Mouse (Mus musculus): ENCODE data around the gene Cry2. TPM values are rescaled to one million over a fixed set of nuclear protein-coding genes. Genes with fewer than 3 reads are reported as not detected.

Gene Cry2
- total RNA-seq, 2 experiments from 2014 or later: 7.4 to 9.0 TPM

GRCm38 (mm10) chr2:92373437-92373813, 60.4 kb downstream of the Cry2 start:
- ATAC-seq (replicated peaks; ENCODE audit: poor library complexity): no peak

GRCm38 (mm10) chr2:92372767-92373436, 60.9 kb downstream of the Cry2 start:
- ATAC-seq (replicated peaks; ENCODE audit: poor library complexity): no peak

GRCm38 (mm10) chr2:92371971-92372690, 61.7 kb downstream of the Cry2 start:
- no peak for ATAC-seq (replicated peaks; ENCODE audit: poor library complexity)

DNA sequence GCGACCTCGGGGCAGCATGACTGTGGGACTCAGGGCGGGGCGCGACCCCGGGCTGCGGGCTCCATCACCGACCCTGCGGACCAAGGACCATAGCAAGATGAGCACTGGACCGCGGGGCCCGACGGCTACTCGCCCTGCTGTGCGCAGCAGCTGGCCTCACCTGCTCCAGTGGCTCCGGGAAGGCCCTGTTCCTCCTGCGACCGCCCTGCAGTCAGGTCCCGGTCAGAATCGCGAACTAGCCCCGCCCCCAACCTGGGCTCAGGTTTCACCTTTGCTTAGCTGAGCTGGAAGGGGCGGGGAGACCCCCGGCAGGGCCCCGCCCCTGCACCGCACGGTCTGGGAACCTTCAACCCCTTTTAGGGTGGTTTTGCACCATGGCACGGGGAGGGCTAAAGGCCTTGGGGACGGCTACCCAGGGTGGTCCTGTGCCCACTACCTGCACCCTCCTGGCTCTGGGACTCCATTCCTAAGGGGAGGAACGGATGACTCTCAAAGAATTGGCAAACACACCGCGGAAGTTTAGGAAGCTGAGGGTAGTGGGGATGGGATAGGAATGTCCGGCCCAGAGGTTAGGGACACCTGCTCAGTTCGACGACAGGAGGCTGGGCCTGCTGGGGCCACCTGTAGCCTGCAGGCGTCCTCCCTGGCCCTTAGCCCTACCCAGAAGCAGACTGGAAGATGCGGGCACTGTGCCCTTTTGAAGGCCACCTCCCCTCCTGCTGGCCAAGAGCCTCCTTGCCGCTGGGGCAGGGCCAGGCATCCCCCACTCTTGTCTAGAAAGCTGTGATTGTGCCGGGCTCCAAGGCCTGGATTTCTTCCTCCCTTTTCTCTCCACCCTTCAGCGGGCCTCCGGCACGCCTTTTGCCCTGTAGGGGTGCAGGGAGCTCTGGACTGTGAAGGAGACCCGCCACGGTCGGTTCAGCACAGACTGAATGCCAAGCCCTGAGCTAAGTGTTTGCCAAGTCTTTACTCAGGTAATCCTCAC, 62.7 kb downstream of the Cry2 start:
- ATAC-seq (replicated peaks; ENCODE audit: poor library complexity): no peak

- no peak for ATAC-seq (replicated peaks; ENCODE audit: poor library complexity)
Measured at GRCm38 (mm10) chr2:92370375-92370774, 63.5 kb downstream of the Cry2 start.

DNA sequence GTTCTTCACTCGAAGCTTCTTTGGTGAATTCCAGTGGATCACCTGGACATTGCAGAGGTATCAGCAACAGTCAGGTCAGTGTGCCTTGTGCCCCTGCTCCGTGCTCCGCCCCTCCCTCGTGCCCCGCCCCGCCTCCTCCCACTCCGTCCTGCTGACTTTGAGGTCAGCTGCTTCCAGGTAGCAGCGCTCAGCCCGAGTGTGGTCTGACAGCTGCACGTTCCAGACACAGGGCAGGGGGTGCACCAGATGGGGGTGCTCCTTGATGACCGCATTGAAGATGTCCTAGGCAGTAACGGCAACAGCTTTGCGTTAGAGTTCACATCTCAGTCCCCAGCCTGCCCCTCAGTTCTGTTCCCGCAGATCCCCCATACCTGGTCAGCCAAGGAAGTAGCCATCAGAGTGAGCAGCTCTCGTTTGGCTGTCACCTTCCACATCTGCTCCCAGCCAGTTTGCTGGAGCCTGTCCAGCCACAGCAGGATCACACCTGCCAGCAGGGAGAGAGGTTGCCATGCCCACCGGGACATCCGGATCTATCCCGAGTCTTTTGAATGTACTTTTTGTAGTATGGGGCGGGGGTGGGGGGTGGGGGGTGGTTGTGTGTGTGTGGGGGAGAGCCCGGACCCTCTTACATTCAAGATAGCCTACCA, 66.3 kb downstream of the Cry2 start:
- ATAC-seq (replicated peaks; ENCODE audit: poor library complexity): no peak

GRCm38 (mm10) chr2:92365568-92365967, 68.3 kb downstream of the Cry2 start:
- ATAC-seq (replicated peaks; ENCODE audit: poor library complexity): no peak

- ATAC-seq (replicated peaks; ENCODE audit: poor library complexity): no peak
Measured at GRCm38 (mm10) chr2:92364086-92364485, 69.8 kb downstream of the Cry2 start.

GRCm38 (mm10) chr2:92362571-92363228, 71.1 kb downstream of the Cry2 start:
- no peak for ATAC-seq (replicated peaks; ENCODE audit: poor library complexity)

DNA sequence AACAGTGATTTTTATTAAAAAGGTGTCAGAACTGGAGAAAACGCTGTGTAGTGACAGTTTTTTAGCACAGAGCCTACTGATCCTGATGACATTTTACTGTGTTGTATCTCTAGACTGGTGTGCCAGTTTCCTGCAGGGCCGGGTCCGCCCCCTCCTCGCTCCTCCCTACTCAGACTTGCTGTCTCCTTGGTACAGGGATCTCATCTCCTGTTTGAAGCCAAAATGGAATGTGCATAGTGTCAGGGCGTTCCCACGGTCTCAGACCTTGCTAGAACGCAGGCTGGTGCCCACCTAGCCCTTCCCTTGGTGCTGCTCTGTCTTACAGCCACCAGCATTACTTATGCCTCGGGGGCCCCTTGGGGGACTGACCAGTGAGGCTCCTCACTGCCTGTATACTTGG, 72.0 kb downstream of the Cry2 start:
- ATAC-seq (replicated peaks; ENCODE audit: poor library complexity): no peak

DNA sequence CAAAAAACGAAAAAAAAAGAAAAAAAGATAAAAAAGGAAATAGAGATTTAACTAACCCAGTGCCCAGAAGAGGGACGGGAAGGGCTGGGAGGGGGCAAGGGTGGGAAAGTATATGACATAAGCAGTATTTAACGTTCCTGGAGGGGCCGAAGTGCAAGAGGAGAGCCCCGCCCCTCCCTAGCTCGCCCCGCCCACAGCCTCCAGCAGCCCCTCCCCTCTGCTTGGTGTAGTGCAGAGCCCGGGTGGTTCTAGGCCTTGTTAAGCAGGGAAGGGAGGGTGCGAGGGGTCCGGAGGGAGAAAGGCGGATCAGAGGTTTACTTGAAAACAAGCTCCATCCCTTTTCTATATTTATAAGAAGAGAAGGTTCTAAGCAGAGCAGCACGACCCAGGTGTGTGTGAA, 73.0 kb downstream of the Cry2 start:
- ATAC-seq (replicated peaks; ENCODE audit: poor library complexity): 0 out of 2 replicates have a peak, but pooled peaks have one; percentile 54

DNA sequence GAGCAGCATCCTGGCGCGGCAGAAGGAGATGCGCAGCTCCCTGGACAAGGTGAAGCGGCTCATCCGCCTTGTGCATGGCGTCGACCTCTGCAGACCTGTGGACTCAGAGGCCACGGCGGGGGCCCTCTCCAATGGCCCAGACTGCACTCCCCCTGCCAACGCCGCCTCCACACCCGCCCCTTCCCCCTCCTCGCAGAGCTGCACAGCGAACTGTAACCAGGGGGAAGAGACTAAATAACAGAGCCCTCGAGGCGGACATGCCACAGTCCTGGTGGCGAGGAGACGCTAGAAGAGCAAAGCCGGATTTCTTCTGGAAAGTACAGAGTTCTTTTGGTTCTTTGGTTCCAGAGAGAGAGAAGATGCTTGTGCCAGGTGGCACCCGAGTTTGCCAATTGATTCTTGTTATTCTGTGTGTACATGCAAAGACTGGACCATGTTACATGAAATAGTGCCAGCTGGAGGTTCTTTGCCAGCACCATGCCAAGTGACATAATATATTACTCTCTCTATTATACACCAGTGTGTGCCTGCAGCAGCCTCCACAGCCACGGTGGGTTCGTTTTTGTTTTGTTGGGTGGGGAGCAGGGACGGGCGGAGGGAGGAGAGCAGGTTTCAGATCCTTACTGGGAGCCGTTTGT, 73.5 kb downstream of the Cry2 start:
- ATAC-seq (replicated peaks; ENCODE audit: poor library complexity): no peak

DNA sequence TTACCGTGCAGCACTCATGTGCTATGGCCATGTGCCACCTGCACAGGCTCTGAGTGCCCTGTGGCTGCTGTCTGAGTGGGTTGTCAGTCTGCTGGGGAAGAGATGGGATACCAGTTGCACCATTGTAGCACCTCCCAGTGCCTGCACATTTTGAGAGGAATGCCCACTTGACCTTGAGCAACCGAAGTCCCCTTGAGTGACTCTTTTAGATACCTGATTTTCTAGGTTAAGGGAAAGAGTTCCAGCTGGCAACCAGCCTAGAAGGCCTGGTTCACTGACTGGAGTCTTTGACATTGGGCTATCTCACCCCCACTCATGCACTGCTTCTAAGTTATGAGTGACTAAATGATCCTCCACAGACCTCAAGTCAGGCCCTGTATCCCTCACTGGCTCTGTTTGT, 74.5 kb downstream of the Cry2 start:
- ATAC-seq (replicated peaks; ENCODE audit: poor library complexity): no peak

- no peak for ATAC-seq (replicated peaks; ENCODE audit: poor library complexity)
Measured at GRCm38 (mm10) chr2:92354224-92354623, 79.6 kb downstream of the Cry2 start.

Other genes starting within 250 kb of the Cry2 start
- 10.3 and 22.1 TPM in 2 replicates for gene Pex16, start 59.4 kb downstream of the Cry2 start, total RNA-seq (2015)
- gene Pex16, start 59.4 kb downstream of the Cry2 start, total RNA-seq (2017): 11.3 and 16.7 TPM in 2 replicates
- gene Large2, start 59.2 kb downstream of the Cry2 start, total RNA-seq (2015): 0.32 and 0.69 TPM in 2 replicates
- 0.47 TPM in 1 of 2 replicates, not detected in the other for gene Large2, start 59.2 kb downstream of the Cry2 start, total RNA-seq (2017)
- 1.6 and 2.1 TPM in 2 replicates for gene 1700029I15Rik, start 51.5 kb downstream of the Cry2 start, total RNA-seq (2015)
- gene 1700029I15Rik, start 51.5 kb downstream of the Cry2 start, total RNA-seq (2017): 1.3 and 2.5 TPM in 2 replicates
- not detected in 2 replicates for gene Mapk8ip1, start 32.8 kb downstream of the Cry2 start, total RNA-seq (2015)
- 0.07 TPM in 1 of 2 replicates, not detected in the other for gene Mapk8ip1, start 32.8 kb downstream of the Cry2 start, total RNA-seq (2017)
- gene Slc35c1, start 26.5 kb upstream of the Cry2 start, total RNA-seq (2015): 62.3 and 76.4 TPM in 2 replicates
- 16.5 and 19.3 TPM in 2 replicates for gene Slc35c1, start 26.5 kb upstream of the Cry2 start, total RNA-seq (2017)
- gene Chst1, start 165.7 kb upstream of the Cry2 start, total RNA-seq (2015): 0.12 and 0.22 TPM in 2 replicates
- gene Chst1, start 165.7 kb upstream of the Cry2 start, total RNA-seq (2017): 0.14 TPM in 1 of 2 replicates, not detected in the other

Measured in megakaryocyte progenitor cell, adult 5-6 weeks (primary cell).